Mouse (Mus musculus): Measurements from ENCODE around the gene Usp21.

- peak; percentile 38 for TF ChIP-seq POLR2A (IDR thresholded peaks at IDR 0.05; ENCODE audit: low read depth, low read length)
- TF ChIP-seq CTCF (IDR thresholded peaks at IDR 0.05; ENCODE audit: borderline replicate concordance, insufficient read depth, low read length), result no peak
Observed at GRCm38 (mm10) chr1:171250680-171251593, 36.9 kb downstream of the Usp21 start, which contains the start of gene Ndufs2.

Measured in embryonic fibroblast, embryonic 13.5 days (primary cell).